Mouse (Mus musculus) gastrocnemius, postnatal 14 days (tissue): ENCODE results near the gene Podn. TPM values are rescaled to one million over a fixed set of nuclear protein-coding genes. Genes with fewer than 3 reads are reported as not detected.
"Not testable (repeated sequence)": the region's sequence is repeated elsewhere in the genome, so short reads cannot be mapped to it uniquely, and the experiment has no call there.

ENCODE experiments used
- DNase-seq: peaks from one replicate; pipeline ENCODE4 v3.0.0; 2021; ENCODE audit warnings: mixed read lengths
- intact Hi-C: fragments of 180-260 bp; cut with DNase I; formaldehyde crosslinking; loops from one replicate; pipeline ENCODE4 v1.15.1; 2025; ENCODE audit warnings: low total_unique reads
- long read RNA-seq, 2 experiments: library from polyadenylated mRNA; stranded (forward); transcript quantifications; one replicate each; pipeline ENCODE4 v2.0.0; 2021
- total RNA-seq, 2 experiments: library from RNA; stranded (reverse); gene quantifications; 2 replicates each; pipeline ENCODE4 v1.2.3; 2021

The Podn gene
- 1 to 10 TPM; 7.0 to 10.0 TPM for total RNA-seq
- long read RNA-seq, experiment 1, partial matches to known transcripts: 1 of 36 reads
- long read RNA-seq, experiment 1, other reads (novel, unspliced or antisense): 30 of 36 reads
- long read RNA-seq, experiment 2: 0 reads

DNA sequence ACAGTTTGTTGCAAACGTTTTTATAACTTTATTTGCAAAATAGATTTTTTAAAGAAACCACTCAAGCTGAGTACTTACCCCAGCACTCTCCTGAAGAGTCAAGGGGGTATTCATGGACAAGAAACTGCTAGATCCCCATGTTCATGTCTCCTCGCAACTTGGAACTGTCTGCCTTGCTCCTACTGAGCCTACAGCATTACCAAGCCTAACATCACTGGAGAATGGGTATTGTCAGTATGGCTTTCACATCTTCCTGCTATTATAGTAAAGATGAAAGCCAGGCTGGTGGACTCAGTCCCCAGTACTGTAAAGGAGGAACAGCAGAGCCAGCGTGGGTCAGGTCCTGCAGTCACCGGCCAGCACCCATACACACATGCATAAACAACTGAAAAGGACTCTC, at the start of gene Podn:
Podn (minus strand) TSS at position 101 of the 400 bp plus-strand sequence.
- intact Hi-C loops: no loop called here
- no peak for DNase-seq

DNA sequence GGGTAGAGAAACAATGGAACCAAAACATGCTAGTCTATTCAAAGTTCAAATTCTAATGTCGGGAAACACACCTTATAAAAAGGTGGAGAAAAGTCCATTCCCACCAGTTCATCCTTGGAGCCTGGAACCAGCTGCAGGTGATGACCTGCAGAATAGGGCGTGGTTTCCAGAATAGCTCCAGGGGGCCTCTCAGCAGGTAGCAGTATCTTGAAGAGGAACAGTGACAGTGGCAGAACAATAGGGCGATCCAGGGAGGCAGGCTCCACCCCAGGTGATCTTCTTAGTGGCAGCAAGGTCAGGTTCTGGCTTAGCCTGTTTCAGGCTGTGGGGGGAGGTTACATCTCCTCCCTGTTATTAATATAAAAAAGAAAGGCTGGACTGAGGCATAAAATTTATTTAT, 49.3 kb upstream of the Podn start:
- intact Hi-C loops, DNase-seq: not testable (repeated sequence)

DNA sequence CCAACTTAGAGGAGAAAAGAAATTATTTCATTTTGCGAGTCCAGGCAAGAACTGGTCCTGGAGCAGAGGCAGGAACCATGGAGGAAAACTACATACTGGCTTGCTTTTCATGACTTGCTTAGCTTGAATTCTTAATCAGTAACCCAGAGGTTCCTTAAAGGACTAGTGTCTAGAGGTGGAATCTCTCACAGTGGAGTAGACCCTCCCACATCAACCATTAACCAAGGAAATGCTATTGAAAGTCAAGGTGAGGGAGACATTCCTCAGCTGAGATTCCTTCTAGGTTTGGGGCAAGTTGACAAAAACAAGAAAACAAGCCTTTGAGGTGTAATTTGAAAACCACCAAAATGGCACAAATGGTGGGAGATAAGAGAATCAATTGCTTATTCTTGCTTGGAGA, 48.6 kb upstream of the Podn start, which contains the start of gene Scp2:
Scp2 (minus strand) TSS at position 119 of the 400 bp plus-strand sequence.
- DNase-seq: no peak
- intact Hi-C loops: no loop called here

GRCm38 (mm10) chr4:108143778-108144177, 47.5 kb upstream of the Podn start:
- DNase-seq: no peak
- intact Hi-C loops: no loop called here

DNA sequence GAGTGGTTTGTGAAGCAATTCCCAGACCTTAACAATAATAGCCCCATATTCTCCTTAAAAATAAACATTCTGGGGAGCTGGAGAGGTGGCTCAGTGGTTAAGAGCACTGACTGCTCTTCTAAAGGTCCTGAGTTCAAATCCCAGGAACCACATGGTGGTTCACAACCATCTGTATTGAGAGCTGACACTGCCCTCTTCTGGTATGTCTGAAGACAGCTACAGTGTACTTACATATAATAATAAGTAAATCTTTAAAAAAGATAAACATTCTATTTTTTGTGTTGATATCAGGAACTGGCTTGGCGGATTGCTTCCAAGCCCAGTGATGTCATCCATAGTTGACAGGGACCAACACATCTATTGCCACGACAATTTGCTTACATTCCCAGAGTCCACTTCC, 46.9 kb upstream of the Podn start:
- DNase-seq, intact Hi-C loops: not testable (repeated sequence)

DNA sequence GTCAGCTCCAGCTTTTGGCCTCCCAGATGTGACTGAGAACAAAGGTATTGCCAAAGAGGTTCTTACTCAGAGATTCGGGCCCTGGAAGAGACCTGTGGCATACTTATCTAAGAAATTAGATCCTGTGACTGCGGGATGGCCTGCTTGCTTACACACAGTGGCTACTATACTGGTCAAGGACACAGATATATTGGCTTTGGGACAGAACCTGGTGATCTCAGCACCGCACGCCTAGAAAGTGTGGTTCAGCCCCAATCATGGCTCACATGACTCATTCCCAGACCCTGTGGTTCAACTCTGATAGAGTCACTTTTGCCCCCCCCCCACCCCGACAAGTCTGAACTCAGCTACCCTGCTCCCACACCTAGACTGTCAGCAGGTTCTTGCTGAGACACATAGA, 40.7 kb upstream of the Podn start:
- DNase-seq: no peak
- intact Hi-C loops: no loop called here

DNA sequence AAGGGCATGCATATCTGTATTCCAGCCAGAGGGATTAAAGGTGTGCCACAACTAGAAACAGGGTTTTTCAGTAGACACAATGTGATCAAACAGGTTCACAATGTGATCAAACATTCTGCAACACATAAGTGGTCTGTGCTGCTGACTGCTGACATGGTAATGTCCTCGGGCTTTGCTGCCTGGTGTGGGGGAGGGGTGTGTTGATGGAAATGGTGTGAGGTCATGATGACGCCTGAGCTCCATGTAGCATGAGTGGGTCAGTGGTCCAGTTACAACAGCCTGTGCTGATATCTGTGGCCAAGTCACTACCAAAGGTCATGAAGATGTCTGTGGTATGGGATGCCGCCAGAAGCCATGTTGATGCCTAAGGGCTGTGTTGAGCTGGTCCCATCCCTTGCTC, 34.2 kb upstream of the Podn start:
- no peak for DNase-seq
- intact Hi-C loops: no loop called here

- no peak for DNase-seq
- intact Hi-C loops: no loop called here
Observed at GRCm38 (mm10) chr4:108128339-108128738, 32.1 kb upstream of the Podn start.

DNA sequence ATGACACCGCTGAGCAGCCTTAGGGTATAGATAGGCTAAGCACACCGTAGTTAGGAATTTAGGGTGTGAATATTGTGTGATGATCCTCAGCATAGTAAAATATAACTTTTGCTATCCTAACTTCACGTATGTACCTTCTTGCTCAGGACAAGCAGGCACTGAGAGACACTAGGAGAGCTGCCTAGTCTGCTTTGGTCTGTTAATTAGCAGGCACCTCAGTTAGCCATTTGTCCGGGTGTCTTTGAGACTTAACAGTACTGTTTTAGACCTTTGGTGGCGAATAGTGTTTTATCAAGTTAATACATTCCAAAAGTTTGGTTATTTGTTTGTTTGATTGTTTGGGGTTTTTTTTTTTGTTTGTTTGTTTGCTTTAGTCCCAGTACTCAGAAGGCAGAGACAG, 31.3 kb upstream of the Podn start:
- intact Hi-C loops: no loop called here
- DNase-seq: no peak

DNA sequence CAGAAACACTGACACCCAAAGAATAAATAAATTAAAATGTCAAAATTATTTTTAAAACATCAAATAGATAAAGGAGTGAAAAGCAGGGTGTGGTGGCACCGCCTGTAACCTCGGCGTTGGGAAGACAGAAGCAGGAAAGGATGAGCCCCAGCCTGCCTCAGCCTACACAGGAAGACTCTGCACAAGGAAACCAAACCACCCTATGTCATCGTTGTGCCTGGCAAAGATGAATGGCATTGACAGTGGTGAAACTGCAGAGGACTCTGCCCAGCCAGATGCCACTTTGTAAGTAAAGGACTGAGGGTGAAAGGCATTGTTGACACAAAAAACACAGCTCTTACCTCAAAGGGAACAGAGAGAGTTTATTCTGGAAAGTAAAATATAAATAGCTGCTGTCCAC, 30.0 kb upstream of the Podn start:
- intact Hi-C loops: no loop called here

DNA sequence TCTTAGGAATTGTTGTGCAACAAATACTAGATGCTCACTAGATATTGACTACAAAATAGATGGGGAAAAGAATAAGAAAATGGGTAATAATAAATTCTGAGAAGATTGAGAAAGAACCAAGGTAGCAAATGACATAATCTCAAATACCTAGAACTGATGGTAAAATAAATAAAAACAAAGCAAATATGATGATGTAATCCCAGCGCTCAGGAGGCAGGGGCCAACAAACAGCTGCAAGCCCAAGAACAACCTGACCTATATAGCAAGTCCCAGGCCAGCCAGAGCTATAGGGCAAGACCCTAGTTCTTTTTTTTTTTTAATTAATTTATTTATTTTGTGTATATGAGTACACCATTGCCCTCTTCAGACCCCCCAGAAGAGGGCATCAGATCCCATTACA, 27.9 kb upstream of the Podn start:
- no peak for DNase-seq
- intact Hi-C loops: no loop called here

More for the DNA sequence above, 30.0 kb upstream of the Podn start:
- no peak for DNase-seq

DNA sequence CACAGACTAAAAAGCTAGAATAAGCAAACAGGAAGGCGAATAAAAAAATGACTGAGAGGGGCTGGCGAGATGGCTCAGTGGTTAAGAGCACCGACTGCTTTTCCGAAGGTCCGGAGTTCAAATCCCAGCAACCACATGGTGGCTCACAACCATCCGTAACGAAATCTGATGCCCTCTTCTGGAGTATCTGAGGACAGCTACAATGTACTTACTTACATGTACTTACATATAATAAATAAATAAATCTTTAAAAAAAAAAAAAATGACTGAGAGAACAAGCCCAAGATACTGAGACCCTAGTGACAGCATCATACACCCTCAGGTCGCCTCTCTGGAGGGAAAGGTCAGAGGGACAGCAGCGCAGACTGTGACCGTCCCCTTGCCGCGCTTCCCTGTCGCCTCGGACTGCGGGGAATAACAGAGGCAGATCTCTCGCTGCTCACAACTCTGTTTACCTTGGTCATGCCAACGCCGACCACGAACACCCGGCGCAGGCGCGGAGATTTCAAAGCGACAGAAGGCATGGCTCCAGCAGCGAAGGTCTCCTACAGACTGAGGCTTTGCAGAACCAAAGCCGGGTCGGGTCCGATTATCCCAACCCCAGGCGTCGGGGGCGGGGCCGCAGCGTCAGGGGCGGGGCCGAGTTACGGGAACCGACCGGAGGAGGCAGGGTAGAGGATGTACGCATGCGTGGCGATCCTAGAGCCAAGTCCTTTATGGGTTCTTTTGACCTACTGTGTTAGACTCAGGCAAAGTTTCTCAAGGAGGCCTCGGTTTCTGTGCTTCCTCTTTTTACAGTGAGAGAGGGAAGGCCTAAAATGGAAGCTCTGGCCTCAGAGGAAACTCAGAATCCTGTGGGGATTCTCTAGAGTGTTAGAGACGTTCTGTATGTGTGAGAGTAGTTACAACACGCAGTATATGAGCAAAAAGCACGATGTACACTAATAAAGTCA, 22.0 kb upstream of the Podn start:
- intact Hi-C loops: no loop called here
- peak; percentile 95 for DNase-seq

DNA sequence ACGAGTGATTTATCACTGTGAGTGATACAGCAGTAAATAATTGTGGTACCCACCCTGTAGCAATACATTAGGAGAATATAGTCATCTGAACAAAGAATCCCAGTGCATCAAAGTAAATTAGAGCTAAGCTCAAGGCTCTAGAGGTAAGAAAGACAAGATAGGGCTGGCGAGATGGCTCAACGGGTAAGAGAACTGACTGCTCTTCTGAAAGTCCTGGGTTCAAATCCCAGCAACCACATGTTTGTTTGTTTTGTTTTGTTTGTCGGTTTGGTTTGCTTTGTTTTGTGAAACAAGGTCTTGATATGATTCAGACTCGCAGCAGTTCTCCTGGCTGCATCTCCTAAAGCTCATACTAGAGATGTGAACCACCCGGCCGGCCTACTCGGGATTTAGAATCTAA, 21.2 kb upstream of the Podn start:
- DNase-seq: no peak
- intact Hi-C loops: no loop called here

DNA sequence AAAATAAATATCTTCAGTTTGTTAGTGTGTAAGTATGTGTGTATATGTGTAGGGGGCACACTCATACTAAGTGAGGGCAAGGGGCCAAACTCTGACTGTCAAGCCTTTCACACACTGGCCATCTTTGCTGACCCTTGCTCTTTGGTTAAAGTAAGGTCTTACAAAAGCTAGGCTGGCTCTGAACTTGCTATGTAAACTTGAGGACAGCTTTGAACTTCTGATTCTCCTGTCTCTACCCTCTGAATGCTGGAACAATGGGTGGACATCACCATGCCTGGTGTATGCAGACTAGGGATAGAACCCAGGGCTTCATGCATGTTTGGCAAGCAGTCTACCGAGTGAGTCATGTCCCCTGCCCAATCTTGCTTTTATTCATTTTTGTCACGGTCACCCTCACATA, 20.2 kb upstream of the Podn start:
- intact Hi-C loops: no loop called here
- DNase-seq: no peak

GRCm38 (mm10) chr4:108110706-108111105, 14.5 kb upstream of the Podn start:
- intact Hi-C loops: no loop called here
- DNase-seq: no peak

GRCm38 (mm10) chr4:108109728-108110127, 13.5 kb upstream of the Podn start:
- DNase-seq: no peak
- intact Hi-C loops: no loop called here

- intact Hi-C loops: no loop called here
- no peak for DNase-seq
Observed at GRCm38 (mm10) chr4:108092741-108093397, 3.4 kb downstream of the Podn start.

DNA sequence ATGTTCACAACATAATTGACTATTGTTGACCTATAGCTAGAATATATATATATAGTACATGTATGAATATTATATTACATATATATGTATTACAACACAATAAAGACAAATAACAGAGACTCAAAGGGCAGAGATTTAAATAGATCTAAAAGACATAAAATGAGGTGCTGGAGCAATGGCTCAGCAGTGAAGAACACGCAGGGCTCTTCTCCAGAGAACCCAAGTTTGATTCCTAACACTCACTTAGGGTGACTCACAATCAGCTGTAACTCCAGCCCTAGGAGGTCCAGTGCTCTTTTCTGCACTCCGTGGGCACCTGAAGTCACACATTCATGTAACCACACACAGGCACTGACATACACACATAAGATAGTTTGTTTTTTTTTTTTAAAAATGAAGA, 12.3 kb downstream of the Podn start:
- intact Hi-C loops: no loop called here
- no peak for DNase-seq

- intact Hi-C loops: no loop called here
- no peak for DNase-seq
Observed at GRCm38 (mm10) chr4:108083032-108083735, 13.1 kb downstream of the Podn start.

DNA sequence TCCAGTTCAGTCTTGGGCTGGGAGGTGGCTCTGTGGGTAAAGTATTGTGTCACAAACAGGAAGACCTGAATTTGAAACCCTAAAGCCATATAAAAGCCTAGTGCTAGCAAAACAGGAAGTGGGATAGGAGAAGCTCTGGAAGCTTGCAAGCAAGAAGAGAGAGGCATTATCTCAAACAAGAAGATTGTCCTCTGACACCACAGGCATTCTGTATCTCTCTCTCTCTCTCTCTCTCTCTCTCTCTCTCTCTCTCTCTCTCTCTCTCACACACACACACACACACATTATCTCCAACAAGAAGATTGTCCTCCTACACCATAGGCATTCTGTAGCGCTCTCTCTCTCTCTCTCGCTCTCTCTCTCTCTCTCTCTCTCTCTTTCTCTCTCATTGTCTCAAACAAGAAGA, 13.8 kb downstream of the Podn start:
- intact Hi-C loops: no loop called here
- DNase-seq: no peak
